Mouse (Mus musculus) Patski (cell line): ENCODE results near the gene Maats1. TPM values are rescaled to one million over a fixed set of nuclear protein-coding genes. Genes with fewer than 3 reads are reported as not detected.

Source experiments
- ATAC-seq: fragments of 100-300 bp; one replicate; pipeline ENCODE4 v1.8.0; 2021
- CTCF ChIA-PET: fragments of 350-600 bp; sonication (Branson Sonifier 250); formaldehyde crosslinking; loops from one replicate; lab custom pipeline; 2022; ENCODE audit warnings: inconsistent platforms; lab: Charles Lee
- POLR2A ChIA-PET: fragments of 350-600 bp; sonication (Branson Sonifier 250); formaldehyde crosslinking; loops from one replicate; lab custom pipeline; 2022; ENCODE audit warnings: antibody characterized with exemption, inconsistent platforms; lab: Charles Lee
- DNase-seq: peaks from one replicate; pipeline ENCODE4 v3.0.0-alpha.2; 2011; ENCODE audit warnings: low read depth, low spot score
- H3K27me3 ChIP-seq: fragments of 371-371 bp; one replicate; pipeline ENCODE4 v1.5.1; 2021
- CTCF ChIP-seq: fragments of 100-300 bp; IDR thresholded peaks from one replicate; pipeline ENCODE4 v1.5.1; 2021
- in situ Hi-C: fragments of 300-500 bp; cut with MboI; formaldehyde crosslinking; loops from 3 replicates; pipeline ENCODE4 v1.11.1; 2018; ENCODE audit warnings: low pct_unique_long_range_greater_than_20kb, mixed read lengths
- polyA plus RNA-seq: library from polyadenylated mRNA; unstranded; gene quantifications from one replicate; pipeline ENCODE4 v1.2.3, GENCODE M21; 2021

Maats1 gene
- polyA plus RNA-seq, 1 experiment from 2014 or later = 0.09 TPM

GRCm38 (mm10) chr16:38321452-38321935 is 20.4 kb downstream of the Maats1 start:
- ChIA-PET CTCF (interaction anchor here (0.8 to 1.9 kb wide), 10 partner anchors 9 to 75 kb away, joined by 3 to 5 read pairs (median 3); no protein-coding TSS in a partner anchor), POLR2A (no interaction called here)
- TF ChIP-seq CTCF = peak; percentile 53
- ATAC-seq (no peak), DNase-seq (no peak)
- no peaks in the 10 kb centered on the region for H3K27me3 ChIP-seq
- in situ Hi-C loops = no loop called here

- ChIA-PET CTCF (no interaction called here), POLR2A (interaction anchor here (0.6 kb wide), 1 partner anchor 22 kb away, joined by 11 read pairs; no protein-coding TSS in a partner anchor)
- H3K27me3 ChIP-seq = no peaks in the 10 kb centered on the region
- TF ChIP-seq CTCF = no peak
- DNase-seq = no peak
- no peak for ATAC-seq
- in situ Hi-C loops = no loop called here
Measured at GRCm38 (mm10) chr16:38319087-38319486, 22.9 kb downstream of the Maats1 start.

- in situ Hi-C loops = no loop called here
- no peak for ATAC-seq
- ChIA-PET CTCF (no interaction called here), POLR2A (interaction anchor here (0.5 to 0.6 kb wide), 2 partner anchors 23 to 836 kb away, joined by 3 to 11 read pairs; no protein-coding TSS in a partner anchor)
- DNase-seq = no peak
- H3K27me3 ChIP-seq = no peaks in the 10 kb centered on the region
- no peak for TF ChIP-seq CTCF
Measured at GRCm38 (mm10) chr16:38318492-38318891, 23.5 kb downstream of the Maats1 start.

GRCm38 (mm10) chr16:38308195-38308594 is 33.7 kb downstream of the Maats1 start:
- in situ Hi-C loops = no loop called here
- POLR2A ChIA-PET = no interaction called here
- ATAC-seq = no peak
- no peaks in the 10 kb centered on the region for H3K27me3 ChIP-seq
- CTCF ChIA-PET = interaction anchor here (1.6 kb wide), 2 partner anchors 10 to 14 kb away, joined by 3 read pairs; no protein-coding TSS in a partner anchor
- DNase-seq = no peak
- no peak for TF ChIP-seq CTCF

GRCm38 (mm10) chr16:38307651-38308050 is 34.3 kb downstream of the Maats1 start:
- CTCF ChIA-PET = interaction anchor here (1.6 kb wide), 2 partner anchors 10 to 15 kb away, joined by 3 read pairs; no protein-coding TSS in a partner anchor
- POLR2A ChIA-PET = no interaction called here
- DNase-seq = no peak
- no peak for ATAC-seq
- H3K27me3 ChIP-seq = no peaks in the 10 kb centered on the region
- TF ChIP-seq CTCF = no peak
- in situ Hi-C loops = no loop called here

- in situ Hi-C loops = no loop called here
- H3K27me3 ChIP-seq = no peaks in the 10 kb centered on the region
- ATAC-seq (no peak), DNase-seq (no peak)
- ChIA-PET CTCF (interaction anchor here (1.6 kb wide), 2 partner anchors 9 to 15 kb away, joined by 3 read pairs; no protein-coding TSS in a partner anchor), POLR2A (no interaction called here)
- TF ChIP-seq CTCF = no peak
Measured at GRCm38 (mm10) chr16:38307221-38307605, 34.7 kb downstream of the Maats1 start.

- ChIA-PET POLR2A (no interaction called here), CTCF (interaction anchor here (1.6 kb wide), 1 partner anchor 9 kb away, joined by 3 read pairs; no protein-coding TSS in a partner anchor)
- ATAC-seq (no peak), DNase-seq (no peak)
- in situ Hi-C loops = no loop called here
- no peaks in the 10 kb centered on the region for H3K27me3 ChIP-seq
- peak; percentile 52 for TF ChIP-seq CTCF
Measured at GRCm38 (mm10) chr16:38306571-38307220, 35.2 kb downstream of the Maats1 start.

GRCm38 (mm10) chr16:38304460-38305194 is 37.3 kb downstream of the Maats1 start:
- TF ChIP-seq CTCF = no peak
- ChIA-PET POLR2A (interaction anchor here (0.6 kb wide), 1 partner anchor 262 kb away, joined by 3 read pairs; no protein-coding TSS in a partner anchor), CTCF (interaction anchor here (1.7 kb wide), 1 partner anchor 17 kb away, joined by 5 read pairs; no protein-coding TSS in a partner anchor)
- DNase-seq (peak; percentile 3), ATAC-seq (no peak)
- H3K27me3 ChIP-seq = no peaks in the 10 kb centered on the region
- in situ Hi-C loops = no loop called here

GRCm38 (mm10) chr16:38302367-38302766 is 39.6 kb downstream of the Maats1 start:
- POLR2A ChIA-PET = no interaction called here
- ATAC-seq = no peak
- CTCF ChIA-PET = no interaction called here

GRCm38 (mm10) chr16:38298410-38298809 is 43.5 kb downstream of the Maats1 start:
- no peaks in the 10 kb centered on the region for H3K27me3 ChIP-seq
- no peak for TF ChIP-seq CTCF
- in situ Hi-C loops = no loop called here
- DNase-seq (no peak), ATAC-seq (no peak)
- CTCF ChIA-PET = interaction anchor here (1.0 kb wide), 1 partner anchor 9 kb away, joined by 3 read pairs; no protein-coding TSS in a partner anchor
- POLR2A ChIA-PET = no interaction called here

More at GRCm38 (mm10) chr16:38302367-38302766, 39.6 kb downstream of the Maats1 start:
- TF ChIP-seq CTCF = no peak
- DNase-seq = no peak
- in situ Hi-C loops = no loop called here
- H3K27me3 ChIP-seq = no peaks in the 10 kb centered on the region
